Mouse (Mus musculus) MEL (cell line): ENCODE results near the gene Actn1. TPM values are rescaled to one million over a fixed set of nuclear protein-coding genes. Genes with fewer than 3 reads are reported as not detected.
A peak's percentile ranks its signal among the peaks of the same experiment; 100 is the strongest.

Experiments used
- DNase-seq: peaks from one replicate; pipeline ENCODE4 v3.0.0; 2011; ENCODE audit warnings: low read depth, low spot score
- H3K27ac ChIP-seq: 2 replicates; pipeline ENCODE4 v1.5.1; 2012; ENCODE audit warnings: low read depth, mild to moderate bottlenecking, control low read depth, low read length, moderate library complexity; ENCODE audit not compliant: control insufficient read depth
- H3K27me3 ChIP-seq, 2 experiments: fragments of 150-350 bp in 1 of 2; sonication (generic) in 1 of 2; 2 replicates each; pipeline ENCODE4 v1.6.1; 2012; ENCODE audit warnings: low read length in 2 of 2, mild to moderate bottlenecking in 2 of 2, improper control_type of control experiment in 1 of 2, moderate library complexity in 1 of 2; ENCODE audit not compliant: insufficient read depth in 2 of 2, control insufficient read depth in 1 of 2
- H3K36me3 ChIP-seq, 2 experiments: 2 replicates each; pipeline ENCODE4 v1.6.1; 2012 to 2014; ENCODE audit warnings: low read length in 2 of 2, improper control_type of control experiment in 1 of 2, inconsistent platforms in 1 of 2, mild to moderate bottlenecking in 1 of 2; ENCODE audit not compliant: insufficient read depth in 2 of 2, control insufficient read depth in 1 of 2
- H3K4me1 ChIP-seq, 2 experiments: fragments of 150-350 bp in 1 of 2; sonication (generic) in 1 of 2; 2 replicates each; pipeline ENCODE4 v1.6.1; 2012; ENCODE audit warnings: low read length in 2 of 2, improper control_type of control experiment in 1 of 2, mild to moderate bottlenecking in 1 of 2; ENCODE audit not compliant: insufficient read depth in 2 of 2, control insufficient read depth in 1 of 2
- H3K4me3 ChIP-seq, 2 experiments: fragments of 150-350 bp in 1 of 2; sonication (generic) in 1 of 2; 2 replicates each; pipeline ENCODE4 v1.5.1; 2012; ENCODE audit warnings: low read depth in 2 of 2, low read length in 2 of 2, mild to moderate bottlenecking in 2 of 2, moderate library complexity in 2 of 2, control low read depth in 1 of 2, improper control_type of control experiment in 1 of 2; ENCODE audit not compliant: control insufficient read depth in 1 of 2, insufficient read depth in 1 of 2
- H3K79me2 ChIP-seq: 2 replicates; pipeline ENCODE4 v1.6.1; 2012; ENCODE audit warnings: mild to moderate bottlenecking, low read length, moderate library complexity; ENCODE audit not compliant: control insufficient read depth, poor library complexity, insufficient read depth
- H3K9ac ChIP-seq: 2 replicates; pipeline ENCODE4 v1.6.1; 2012; ENCODE audit warnings: low read depth, mild to moderate bottlenecking, control low read depth, low read length, moderate library complexity; ENCODE audit not compliant: control insufficient read depth, poor library complexity, severe bottlenecking
- H3K9me3 ChIP-seq: fragments of 150-350 bp; sonication (generic); replicated peaks from 2 replicates; pipeline ENCODE4 v1.6.1; 2012; ENCODE audit warnings: mild to moderate bottlenecking, low read length, improper control_type of control experiment, moderate library complexity; ENCODE audit not compliant: insufficient read depth
- BHLHE40 ChIP-seq: IDR thresholded peaks from 2 replicates; pipeline ENCODE4 v1.6.1; 2012; ENCODE audit warnings: low read depth, mild to moderate bottlenecking, inconsistent platforms, low read length, improper control_type of control experiment, borderline replicate concordance
- E2F4 ChIP-seq: IDR thresholded peaks from 2 replicates; pipeline ENCODE4 v1.6.1; 2011; ENCODE audit warnings: low read depth, low read length, improper control_type of control experiment, borderline replicate concordance
- EP300 ChIP-seq, 2 experiments: IDR thresholded peaks; 2 replicates each; pipeline ENCODE4 v1.6.1; 2011; ENCODE audit warnings: improper control_type of control experiment in 2 of 2, low read length in 2 of 2, low read depth in 1 of 2, mild to moderate bottlenecking in 1 of 2
- GATA1 ChIP-seq: IDR thresholded peaks from 2 replicates; pipeline ENCODE4 v1.6.1; 2011; ENCODE audit warnings: low read depth, low read length, improper control_type of control experiment
- HCFC1 ChIP-seq: IDR thresholded peaks from 2 replicates; pipeline ENCODE4 v1.6.1; 2012; ENCODE audit warnings: low read depth, mild to moderate bottlenecking, inconsistent platforms, low read length, improper control_type of control experiment, moderate library complexity
- KAT2A ChIP-seq: conservative IDR thresholded peaks from 2 replicates; pipeline ENCODE4 v1.6.1; 2012; ENCODE audit warnings: low read depth, low read length, improper control_type of control experiment, inconsistent platforms
- MAFK ChIP-seq: IDR thresholded peaks from 2 replicates; pipeline ENCODE4 v1.6.1; 2011; ENCODE audit warnings: low read depth, mild to moderate bottlenecking, low read length, improper control_type of control experiment, borderline replicate concordance
- MAX ChIP-seq: IDR thresholded peaks from 2 replicates; pipeline ENCODE4 v1.6.1; 2011; ENCODE audit warnings: low read length, improper control_type of control experiment
- MEF2A ChIP-seq: IDR thresholded peaks from 2 replicates; pipeline ENCODE4 v1.6.1; 2014; ENCODE audit warnings: low read depth, mild to moderate bottlenecking, inconsistent platforms, low read length, improper control_type of control experiment; ENCODE audit not compliant: poor library complexity, insufficient replicate concordance, severe bottlenecking; ENCODE audit errors: extremely low read depth
- MYC ChIP-seq: IDR thresholded peaks from 2 replicates; pipeline ENCODE4 v1.6.1; 2011; ENCODE audit warnings: low read depth, mild to moderate bottlenecking, low read length, improper control_type of control experiment, moderate library complexity
- NELFE ChIP-seq: IDR thresholded peaks from 2 replicates; pipeline ENCODE4 v1.6.1; 2011; ENCODE audit warnings: low read depth, low read length, improper control_type of control experiment
- NRF1 ChIP-seq: IDR thresholded peaks from 2 replicates; pipeline ENCODE4 v1.6.1; 2014; ENCODE audit warnings: low read depth, mild to moderate bottlenecking, inconsistent platforms, low read length, improper control_type of control experiment, moderate library complexity; ENCODE audit not compliant: poor library complexity, insufficient read depth, severe bottlenecking
- POLR2A ChIP-seq, 2 experiments: IDR thresholded peaks; 2 replicates each; pipeline ENCODE4 v1.6.1; 2011 to 2012; ENCODE audit warnings: low read length in 2 of 2, mild to moderate bottlenecking in 2 of 2, control low read depth in 1 of 2, improper control_type of control experiment in 1 of 2, low read depth in 1 of 2, moderate library complexity in 1 of 2; ENCODE audit not compliant: control insufficient read depth in 1 of 2, insufficient read depth in 1 of 2, poor library complexity in 1 of 2
- TCF12 ChIP-seq: IDR thresholded peaks from 2 replicates; pipeline ENCODE4 v1.6.1; 2014; ENCODE audit warnings: low read depth, mild to moderate bottlenecking, inconsistent platforms, low read length, improper control_type of control experiment, moderate library complexity
- ZC3H11A ChIP-seq: IDR thresholded peaks from 2 replicates; pipeline ENCODE4 v1.6.1; 2012; ENCODE audit warnings: low read depth, mild to moderate bottlenecking, inconsistent platforms, low read length, improper control_type of control experiment
- ZKSCAN1 ChIP-seq: IDR thresholded peaks from 2 replicates; pipeline ENCODE4 v1.6.1; 2012; ENCODE audit warnings: low read depth, mild to moderate bottlenecking, inconsistent platforms, low read length, improper control_type of control experiment, moderate library complexity
- polyA plus RNA-seq, 2 experiments: library from polyadenylated mRNA; stranded (reverse) in 1 of 2; unstranded in 1 of 2; fragments of >175 nt in 1 of 2; fragments of >200 nt in 1 of 2; gene quantifications; 2 replicates each; pipeline versions ENCODE4 v1.2.1 to v1.2.4; 2012; ENCODE audit warnings: low replicate concordance in 2 of 2, low read depth in 1 of 2; ENCODE audit not compliant: insufficient read length in 2 of 2, insufficient read depth in 1 of 2, missing spikeins in 1 of 2
- total RNA-seq: library from RNA; depleted of rRNA; stranded (reverse); fragments of 300-350 nt; gene quantifications from 2 replicates; pipeline ENCODE4 v1.2.3, GENCODE M21; 2012

Gene Actn1
- total and polyA plus RNA-seq, 3 experiments = 7.8 to 27.0 TPM; not detected in 1

- TF ChIP-seq MYC = 0 out of 2 replicates have a peak, but pooled peaks have one; percentile 22
These were observed 113.6 kb downstream of the Actn1 start (continued) for GRCm38 (mm10) chr12:80146227-80147223.

GRCm38 (mm10) chr12:80145365-80145764, 114.8 kb downstream of the Actn1 start:
- H3K79me2 ChIP-seq = no peaks in the 10 kb centered on the region
- peaks cover 0 to 9% of the 10 kb centered on the region in 2 experiments; a peak in 2 of 4 replicates for H3K36me3 ChIP-seq
- H3K27me3 ChIP-seq = no peaks in the 10 kb centered on the region
- peaks cover 5 to 21% of the 10 kb centered on the region in 2 experiments; a peak in 3 of 4 replicates for H3K4me1 ChIP-seq
- H3K4me3 ChIP-seq = no peak overlapping the region
- H3K9me3 ChIP-seq = no peaks in the 10 kb centered on the region
- no peak overlapping the region for H3K9ac ChIP-seq
- no peak overlapping the region for H3K27ac ChIP-seq
- no peak for DNase-seq
- TF ChIP-seq MYC (no peak), MAX (no peak), E2F4 (no peak), GATA1 (no peak), POLR2A (IDR thresholded peaks at IDR 0.05; ENCODE audit: control insufficient read depth in 1 of 2, insufficient read depth in 1 of 2, low read depth in 1 of 2, low read length in 2 of 2, poor library complexity in 1 of 2) (no peak), ZC3H11A (no peak), ZKSCAN1 (no peak), TCF12 (no peak), HCFC1 (no peak), BHLHE40 (no peak), MAFK (no peak), NELFE (no peak), KAT2A (no peak), MEF2A (no peak), EP300 (IDR thresholded peaks at IDR 0.05; ENCODE audit: low read depth in 1 of 2, low read length in 2 of 2) (no peak), NRF1 (no peak)
